Mouse (Mus musculus) MEL (cell line): ENCODE measurements at regions not wholly inside any gene's neighbourhood (a gene's known extent, or its start where the extent isn't known, plus 50 kb on each side); places are given as distances from the start of the nearest gene placed in this dataset.

Experiments
- DNase-seq: peaks from one replicate; pipeline ENCODE4 v3.0.0; 2011; ENCODE audit warnings: low read depth, low spot score
- H3K27ac ChIP-seq: 2 replicates; pipeline ENCODE4 v1.5.1; 2012; ENCODE audit warnings: low read depth, mild to moderate bottlenecking, control low read depth, low read length, moderate library complexity; ENCODE audit not compliant: control insufficient read depth
- H3K27me3 ChIP-seq, 2 experiments: fragments of 150-350 bp in 1 of 2; sonication (generic) in 1 of 2; 2 replicates each; pipeline ENCODE4 v1.6.1; 2012; ENCODE audit warnings: low read length in 2 of 2, mild to moderate bottlenecking in 2 of 2, improper control_type of control experiment in 1 of 2, moderate library complexity in 1 of 2; ENCODE audit not compliant: insufficient read depth in 2 of 2, control insufficient read depth in 1 of 2
- H3K36me3 ChIP-seq, 2 experiments: 2 replicates each; pipeline ENCODE4 v1.6.1; 2012 to 2014; ENCODE audit warnings: low read length in 2 of 2, improper control_type of control experiment in 1 of 2, inconsistent platforms in 1 of 2, mild to moderate bottlenecking in 1 of 2; ENCODE audit not compliant: insufficient read depth in 2 of 2, control insufficient read depth in 1 of 2
- H3K4me1 ChIP-seq, 2 experiments: fragments of 150-350 bp in 1 of 2; sonication (generic) in 1 of 2; 2 replicates each; pipeline ENCODE4 v1.6.1; 2012; ENCODE audit warnings: low read length in 2 of 2, improper control_type of control experiment in 1 of 2, mild to moderate bottlenecking in 1 of 2; ENCODE audit not compliant: insufficient read depth in 2 of 2, control insufficient read depth in 1 of 2
- H3K4me3 ChIP-seq, 2 experiments: fragments of 150-350 bp in 1 of 2; sonication (generic) in 1 of 2; 2 replicates each; pipeline ENCODE4 v1.5.1; 2012; ENCODE audit warnings: low read depth in 2 of 2, low read length in 2 of 2, mild to moderate bottlenecking in 2 of 2, moderate library complexity in 2 of 2, control low read depth in 1 of 2, improper control_type of control experiment in 1 of 2; ENCODE audit not compliant: control insufficient read depth in 1 of 2, insufficient read depth in 1 of 2
- H3K79me2 ChIP-seq: 2 replicates; pipeline ENCODE4 v1.6.1; 2012; ENCODE audit warnings: mild to moderate bottlenecking, low read length, moderate library complexity; ENCODE audit not compliant: control insufficient read depth, poor library complexity, insufficient read depth
- H3K9ac ChIP-seq: 2 replicates; pipeline ENCODE4 v1.6.1; 2012; ENCODE audit warnings: low read depth, mild to moderate bottlenecking, control low read depth, low read length, moderate library complexity; ENCODE audit not compliant: control insufficient read depth, poor library complexity, severe bottlenecking
- H3K9me3 ChIP-seq: fragments of 150-350 bp; sonication (generic); replicated peaks from 2 replicates; pipeline ENCODE4 v1.6.1; 2012; ENCODE audit warnings: mild to moderate bottlenecking, low read length, improper control_type of control experiment, moderate library complexity; ENCODE audit not compliant: insufficient read depth
- BHLHE40 ChIP-seq: IDR thresholded peaks from 2 replicates; pipeline ENCODE4 v1.6.1; 2012; ENCODE audit warnings: low read depth, mild to moderate bottlenecking, inconsistent platforms, low read length, improper control_type of control experiment, borderline replicate concordance
- E2F4 ChIP-seq: IDR thresholded peaks from 2 replicates; pipeline ENCODE4 v1.6.1; 2011; ENCODE audit warnings: low read depth, low read length, improper control_type of control experiment, borderline replicate concordance
- EP300 ChIP-seq, 2 experiments: IDR thresholded peaks; 2 replicates each; pipeline ENCODE4 v1.6.1; 2011; ENCODE audit warnings: improper control_type of control experiment in 2 of 2, low read length in 2 of 2, low read depth in 1 of 2, mild to moderate bottlenecking in 1 of 2
- ETS1 ChIP-seq: IDR thresholded peaks from 2 replicates; pipeline ENCODE4 v1.6.1; 2012; ENCODE audit warnings: low read depth, mild to moderate bottlenecking, inconsistent platforms, low read length, improper control_type of control experiment, moderate library complexity
- GATA1 ChIP-seq: IDR thresholded peaks from 2 replicates; pipeline ENCODE4 v1.6.1; 2011; ENCODE audit warnings: low read depth, low read length, improper control_type of control experiment
- MAX ChIP-seq: IDR thresholded peaks from 2 replicates; pipeline ENCODE4 v1.6.1; 2011; ENCODE audit warnings: low read length, improper control_type of control experiment
- MXI1 ChIP-seq: IDR thresholded peaks from 2 replicates; pipeline ENCODE4 v1.6.1; 2011; ENCODE audit warnings: mild to moderate bottlenecking, low read depth, low read length, improper control_type of control experiment
- MYC ChIP-seq: IDR thresholded peaks from 2 replicates; pipeline ENCODE4 v1.6.1; 2011; ENCODE audit warnings: low read depth, mild to moderate bottlenecking, low read length, improper control_type of control experiment, moderate library complexity
- NELFE ChIP-seq: IDR thresholded peaks from 2 replicates; pipeline ENCODE4 v1.6.1; 2011; ENCODE audit warnings: low read depth, low read length, improper control_type of control experiment
- POLR2A ChIP-seq, 2 experiments: IDR thresholded peaks; 2 replicates each; pipeline ENCODE4 v1.6.1; 2011 to 2012; ENCODE audit warnings: low read length in 2 of 2, mild to moderate bottlenecking in 2 of 2, control low read depth in 1 of 2, improper control_type of control experiment in 1 of 2, low read depth in 1 of 2, moderate library complexity in 1 of 2; ENCODE audit not compliant: control insufficient read depth in 1 of 2, insufficient read depth in 1 of 2, poor library complexity in 1 of 2
- RAD21 ChIP-seq: IDR thresholded peaks from 2 replicates; pipeline ENCODE4 v1.6.1; 2011; ENCODE audit warnings: mild to moderate bottlenecking, low read depth, low read length, improper control_type of control experiment
- SMC3 ChIP-seq: IDR thresholded peaks from 2 replicates; pipeline ENCODE4 v1.6.1; 2011; ENCODE audit warnings: low read depth, low read length, improper control_type of control experiment
- TBP ChIP-seq: IDR thresholded peaks from 2 replicates; pipeline ENCODE4 v1.8.0; 2011; ENCODE audit warnings: low read depth, low read length, improper control_type of control experiment
- UBTF ChIP-seq: IDR thresholded peaks from 2 replicates; pipeline ENCODE4 v1.6.1; 2012; ENCODE audit warnings: low read depth, mild to moderate bottlenecking, inconsistent platforms, low read length, improper control_type of control experiment, moderate library complexity, borderline replicate concordance; ENCODE audit not compliant: insufficient read depth
- USF2 ChIP-seq, 2 experiments: IDR thresholded peaks; 2 replicates each; pipeline ENCODE4 v1.6.1; 2011 to 2012; ENCODE audit warnings: improper control_type of control experiment in 2 of 2, low read length in 2 of 2, borderline replicate concordance in 1 of 2, inconsistent platforms in 1 of 2, low read depth in 1 of 2, mild to moderate bottlenecking in 1 of 2; ENCODE audit not compliant: insufficient read depth in 1 of 2
- ZNF384 ChIP-seq: IDR thresholded peaks from 2 replicates; pipeline ENCODE4 v1.6.1; 2012; ENCODE audit warnings: low read depth, mild to moderate bottlenecking, inconsistent platforms, low read length, improper control_type of control experiment

- H3K9ac ChIP-seq: no peak overlapping the region
- TF ChIP-seq MYC (no peak), ETS1 (no peak)
- TF ChIP-seq, all 39 proteins: peak for 0
- no peaks in the 10 kb centered on the region for H3K79me2 ChIP-seq
- H3K27ac ChIP-seq: no peak overlapping the region
- H3K4me1 ChIP-seq: peaks cover 0 to 3% of the 10 kb centered on the region in 2 experiments; a peak in 2 of 4 replicates
- H3K27me3 ChIP-seq: 0 out of 4 replicates have a peak, but pooled peaks cover 0 to 1% of the 10 kb centered on the region in 2 experiments
- no peaks in the 10 kb centered on the region for H3K9me3 ChIP-seq
- H3K4me3 ChIP-seq: no peak overlapping the region
- DNase-seq: no peak
- H3K36me3 ChIP-seq: no peaks in the 10 kb centered on the region
Measured at GRCm38 (mm10) chr3:52188303-52188702, 79.8 kb upstream of the Foxo1 start.

- Histone ChIP-seq H3K4me3 (no peak overlapping the region), H3K9me3 (no peaks in the 10 kb centered on the region), H3K36me3 (no peaks in the 10 kb centered on the region), H3K4me1 (peaks cover 0 to 3% of the 10 kb centered on the region in 2 experiments; a peak in 2 of 4 replicates), H3K9ac (no peak overlapping the region), H3K27ac (no peak overlapping the region), H3K27me3 (peaks cover 0 to 3% of the 10 kb centered on the region in 2 experiments; a peak in 1 of 4 replicates), H3K79me2 (no peaks in the 10 kb centered on the region)
- TF ChIP-seq MAX (no peak), RAD21 (no peak), BHLHE40 (no peak), MXI1 (no peak), UBTF (no peak), EP300 (IDR thresholded peaks at IDR 0.05; ENCODE audit: low read depth in 1 of 2, low read length in 2 of 2) (no peak), SMC3 (no peak), E2F4 (no peak), GATA1 (no peak), TBP (no peak), NELFE (no peak), ZNF384 (no peak), MYC (no peak), POLR2A (IDR thresholded peaks at IDR 0.05; ENCODE audit: control insufficient read depth in 1 of 2, insufficient read depth in 1 of 2, low read depth in 1 of 2, low read length in 2 of 2, poor library complexity in 1 of 2) (no peak)
- no peak for DNase-seq
Measured at GRCm38 (mm10) chr3:52189016-52189415, 79.1 kb upstream of the Foxo1 start.

- no peaks in the 10 kb centered on the region for H3K36me3 ChIP-seq
- no peak overlapping the region for H3K9ac ChIP-seq
- DNase-seq: peak; percentile 35
- H3K79me2 ChIP-seq: no peaks in the 10 kb centered on the region
- peaks cover 0 to 3% of the 10 kb centered on the region in 2 experiments; a peak in 2 of 4 replicates for H3K4me1 ChIP-seq
- no peak overlapping the region for H3K4me3 ChIP-seq
- peak in 1 of 2 experiments; percentile 20; a peak in 1 of 4 replicates for TF ChIP-seq EP300 (IDR thresholded peaks at IDR 0.05; ENCODE audit: low read depth in 1 of 2, low read length in 2 of 2)
- TF ChIP-seq MAX: no peak
- TF ChIP-seq USF2 (IDR thresholded peaks at IDR 0.05; ENCODE audit: borderline replicate concordance in 1 of 2, insufficient read depth in 1 of 2, low read depth in 1 of 2, low read length in 2 of 2): no peak
- H3K9me3 ChIP-seq: no peaks in the 10 kb centered on the region
- peaks cover 0 to 3% of the 10 kb centered on the region in 2 experiments; a peak in 1 of 4 replicates for H3K27me3 ChIP-seq
- H3K27ac ChIP-seq: no peak overlapping the region
Measured at GRCm38 (mm10) chr3:52190021-52190420, 78.1 kb upstream of the Foxo1 start.
